In the genomic region with DNA sequence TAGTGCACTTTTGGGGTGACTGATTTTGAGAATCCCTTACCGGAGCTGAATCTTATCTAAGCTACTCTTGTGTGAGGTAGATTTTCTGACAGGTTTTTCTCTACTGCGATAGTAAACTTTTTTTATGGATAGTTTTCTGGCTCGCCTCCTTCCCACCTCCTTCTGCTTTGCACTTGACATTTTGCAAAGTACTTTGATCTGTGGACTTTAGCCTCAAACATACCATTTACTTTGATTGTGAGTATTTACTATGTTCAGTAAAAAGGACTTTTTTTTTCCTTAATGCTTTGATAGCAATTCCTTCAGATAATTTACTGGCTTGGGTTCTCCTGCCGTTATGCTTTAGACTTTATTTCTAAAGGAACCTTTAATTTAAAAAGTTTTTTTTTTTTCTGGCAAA, we compare ENCODE assay signal across 12 mouse cellular contexts.
DNase-seq lines count a peak whose midpoint lies in the region; ATAC-seq and TF ChIP-seq lines count a peak whose summit lies in the region.
"Had no signal": no experiment of that assay in that cellular context is flagged by ENCODE, and none has a peak within 500 bp of the region (broad histone marks: within the 10 kb centered on the region; RNA-seq: fewer than 3 reads in every experiment).

No protein-coding gene starts in this region.

- peaks cover 37% of the 10 kb centered on the region for H3K4me1 ChIP-seq in heart, embryonic 12.5 days (replicated peaks)
- H3K4me1 ChIP-seq in embryonic facial prominence, embryonic 15.5 days, result no peaks in the 10 kb centered on the region

- intact Hi-C loops in left cerebral cortex, adult 2 months (cut with DNase I), result no loop called here
- intact Hi-C loops in left cerebral cortex, postnatal 14 days (cut with DNase I), result no loop called here

- no peaks in the 10 kb centered on the region for H3K79me2 ChIP-seq in myocyte (ENCODE audit: control insufficient read depth, insufficient read depth)

- H3K27me3 ChIP-seq in heart, embryonic 12.5 days (replicated peaks), result no peaks in the 10 kb centered on the region
- no peaks in the 10 kb centered on the region for H3K27me3 ChIP-seq in embryonic facial prominence, embryonic 15.5 days
- H3K27me3 ChIP-seq in myocyte (ENCODE audit: control insufficient read depth, insufficient read depth, insufficient read length), result no peaks in the 10 kb centered on the region
- H3K27me3 ChIP-seq: neural tube, embryonic 15.5 days had no signal

- H3ac ChIP-seq in myocyte (ENCODE audit: control insufficient read depth, insufficient read length), result peak overlapping the region; percentile 47

- TF ChIP-seq CTCF in left cerebral cortex, adult 2 months (IDR thresholded peaks at IDR 0.05), result no peak

- peak overlapping the region; percentile 66 for H3K4me3 ChIP-seq in heart, embryonic 12.5 days
- H3K4me3 ChIP-seq in left cerebral cortex, adult 2 months, result peak overlapping the region; percentile 40
- peak overlapping the region; percentile 24 for H3K4me3 ChIP-seq in embryonic facial prominence, embryonic 15.5 days (replicated peaks)
- H3K4me3 ChIP-seq in myocyte, result peak overlapping the region; percentile 28
- H3K4me3 ChIP-seq: neural tube, embryonic 15.5 days had no signal

- no peak for ATAC-seq in heart, embryonic 12.5 days (ENCODE audit: insufficient number of reproducible peaks, low FRiP score)
- ATAC-seq in embryonic facial prominence, embryonic 15.5 days (ENCODE audit: insufficient number of reproducible peaks, low FRiP score, low TSS enrichment, low read depth), result no peak
- no peak for ATAC-seq in granulocyte monocyte progenitor cell, adult 5-6 weeks (replicated peaks; ENCODE audit: poor library complexity, severe bottlenecking)

- 0 out of 2 replicates have a peak, but pooled peaks cover 11% of the 10 kb centered on the region for H3K36me3 ChIP-seq in heart, embryonic 12.5 days
- H3K36me3 ChIP-seq in embryonic facial prominence, embryonic 15.5 days, result no peaks in the 10 kb centered on the region
- no peaks in the 10 kb centered on the region for H3K36me3 ChIP-seq in myocyte (ENCODE audit: control insufficient read depth, insufficient read depth)
- H3K36me3 ChIP-seq: G1E; neural tube, embryonic 15.5 days had no signal

- H3K9me3 ChIP-seq in heart, embryonic 12.5 days (replicated peaks), result no peaks in the 10 kb centered on the region
- no peaks in the 10 kb centered on the region for H3K9me3 ChIP-seq in embryonic facial prominence, embryonic 15.5 days (replicated peaks)
- H3K9me3 ChIP-seq: G1E; neural tube, embryonic 15.5 days had no signal

- H3K9ac ChIP-seq in heart, embryonic 12.5 days, result peak overlapping the region; percentile 87
- no peak overlapping the region for H3K9ac ChIP-seq in embryonic facial prominence, embryonic 15.5 days
- H3K9ac ChIP-seq: neural tube, embryonic 15.5 days had no signal

- H3K4me2 ChIP-seq in heart, embryonic 12.5 days, result peak overlapping the region; percentile 58
- H3K4me2 ChIP-seq in embryonic facial prominence, embryonic 15.5 days (replicated peaks), result no peak overlapping the region
- peak overlapping the region; percentile 62 for H3K4me2 ChIP-seq in myocyte (ENCODE audit: low read depth)
- H3K4me2 ChIP-seq: liver, embryonic 11.5 days had no signal

- WGBS in heart, embryonic 12.5 days, result 30% methylated on average over 4 of the region's 4 CpGs
- WGBS in embryonic facial prominence, embryonic 15.5 days, result 73% methylated on average over 4 of the region's 4 CpGs

- TF ChIP-seq POLR2A in myocyte (IDR thresholded peaks at IDR 0.05; ENCODE audit: insufficient read length, low read depth), result no peak

- DNase-seq in heart, adult 11 months, result no peak
- no peak for DNase-seq in left cerebral cortex, adult 2 months (ENCODE audit: extremely low spot score in 1 of 2, low spot score in 2 of 2)
- no peak for DNase-seq in left cerebral cortex, postnatal 14 days (ENCODE audit: low spot score in 2 of 2)
- DNase-seq: kidney, adult 9 months; layer of hippocampus, postnatal 36 days had no signal

- H3K27ac ChIP-seq in heart, embryonic 12.5 days (ENCODE audit: poor library complexity, severe bottlenecking), result peak overlapping the region; percentile 96
- peak overlapping the region; percentile 76; the same call in 1 of the 2 replicates for H3K27ac ChIP-seq in left cerebral cortex, adult 2 months
- H3K27ac ChIP-seq in embryonic facial prominence, embryonic 15.5 days (replicated peaks), result 0 out of 2 replicates have a peak overlapping the region, but pooled peaks have one; percentile 59
- H3K27ac ChIP-seq: neural tube, embryonic 15.5 days had no signal

TF ChIP-seq in myocyte, 11 proteins besides CTCF, POLR2A, EP300 and RAD21:
- TF ChIP-seq TCF12 (IDR thresholded peaks at IDR 0.05; ENCODE audit: insufficient read depth, poor library complexity, severe bottlenecking) (no peak), MYOD1 (IDR thresholded peaks at IDR 0.05; ENCODE audit: control insufficient read depth in 1 of 3, insufficient read length in 2 of 3, low read depth in 2 of 3) (no peak)
